Comparison of ENCODE assay signal across 11 mouse cellular contexts in genomic region chr2:9884533-9885216, GRCm38 (mm10). TPM values are rescaled to one million over a fixed set of nuclear protein-coding genes. Genes with fewer than 3 reads are reported as not detected.
A peak's percentile ranks its signal among the peaks of the same experiment; 100 is the strongest.
DNase-seq lines count a peak whose midpoint lies in the region; ATAC-seq lines count a peak whose summit lies in the region.
"Had no signal": no experiment of that assay in that cellular context is flagged by ENCODE, and none has a peak within 500 bp of the region (broad histone marks: within the 10 kb centered on the region; RNA-seq: fewer than 3 reads in every experiment).

No protein-coding gene starts in this region.

- no peaks in the 10 kb centered on the region for H3K9me3 ChIP-seq in heart, embryonic 13.5 days
- H3K9me3 ChIP-seq in hindbrain, embryonic 15.5 days = no peaks in the 10 kb centered on the region
- no peaks in the 10 kb centered on the region for H3K9me3 ChIP-seq in midbrain, embryonic 12.5 days

- intact Hi-C loops in heart, postnatal 25 days (cut with DNase I) = loop anchor here (5.0 to 10.0 kb wide), 3 partner anchors 123 to 1210 kb away; no protein-coding TSS in a partner anchor

- peaks cover 53% of the 10 kb centered on the region for H3K4me1 ChIP-seq in heart, embryonic 13.5 days
- H3K4me1 ChIP-seq in hindbrain, embryonic 15.5 days (replicated peaks) = peaks cover 25% of the 10 kb centered on the region
- H3K4me1 ChIP-seq in midbrain, embryonic 12.5 days = peaks cover 32% of the 10 kb centered on the region

- H3K4me3 ChIP-seq in heart, embryonic 13.5 days = peak overlapping the region; percentile 64
- peak overlapping the region; percentile 28 for H3K4me3 ChIP-seq in hindbrain, embryonic 15.5 days
- peak overlapping the region; percentile 51 for H3K4me3 ChIP-seq in midbrain, embryonic 12.5 days

- no peak overlapping the region for H3K9ac ChIP-seq in heart, embryonic 13.5 days
- no peak overlapping the region for H3K9ac ChIP-seq in hindbrain, embryonic 15.5 days
- peak overlapping the region; percentile 57 for H3K9ac ChIP-seq in midbrain, embryonic 12.5 days (replicated peaks)

- DNase-seq in heart, postnatal 25 days (ENCODE audit: low spot score) = no peak
- peak; percentile 42 for DNase-seq in embryo, embryonic 10 days (ENCODE audit: low spot score)
- DNase-seq in left cerebral cortex, adult 18-20 months (ENCODE audit: low spot score in 2 of 2) = no peak
- DNase-seq in ovary, postnatal 36 days (ENCODE audit: low spot score) = no peak
- no peak for DNase-seq in adrenal gland, postnatal 10 days
- DNase-seq: adrenal gland, adult 2 months had no signal

- H3K4me2 ChIP-seq in heart, embryonic 13.5 days = peak overlapping the region; percentile 97
- peak overlapping the region; percentile 49 for H3K4me2 ChIP-seq in hindbrain, embryonic 15.5 days
- peak overlapping the region; percentile 84 for H3K4me2 ChIP-seq in midbrain, embryonic 12.5 days (replicated peaks)

- no peaks in the 10 kb centered on the region for H3K36me3 ChIP-seq in heart, embryonic 13.5 days
- no peaks in the 10 kb centered on the region for H3K36me3 ChIP-seq in hindbrain, embryonic 15.5 days
- H3K36me3 ChIP-seq in midbrain, embryonic 12.5 days = no peaks in the 10 kb centered on the region

- H3K27me3 ChIP-seq in heart, embryonic 13.5 days (replicated peaks) = peaks cover 99% of the 10 kb centered on the region
- H3K27me3 ChIP-seq in hindbrain, embryonic 15.5 days = peaks cover 56% of the 10 kb centered on the region
- peaks cover 100% of the 10 kb centered on the region for H3K27me3 ChIP-seq in midbrain, embryonic 12.5 days

- 11% methylated on average over 15 of the region's 15 CpGs for WGBS in heart, embryonic 13.5 days
- WGBS in hindbrain, embryonic 15.5 days = under 1% methylated on average over 15 of the region's 15 CpGs
- WGBS in midbrain, embryonic 12.5 days = 2% methylated on average over 15 of the region's 15 CpGs

- no peak for ATAC-seq in heart, embryonic 13.5 days (ENCODE audit: extremely low read depth, insufficient number of reproducible peaks, low FRiP score, low TSS enrichment)
- ATAC-seq in hindbrain, embryonic 15.5 days (ENCODE audit: low FRiP score, low read depth) = no peak
- ATAC-seq in midbrain, embryonic 12.5 days (ENCODE audit: low FRiP score, low read depth) = no peak

- H3K27ac ChIP-seq in heart, embryonic 13.5 days (replicated peaks) = no peak overlapping the region
- H3K27ac ChIP-seq in hindbrain, embryonic 15.5 days (replicated peaks) = peak overlapping the region; percentile 32; the same call in 1 of the 2 replicates
- H3K27ac ChIP-seq in midbrain, embryonic 12.5 days (replicated peaks) = peak overlapping the region; percentile 76
- H3K27ac ChIP-seq: macrophage had no signal

RNA-seq across cellular contexts. Expression of gene 4930412O13Rik, which starts 3.6 kb away (rescaled TPM):
- polyA plus RNA-seq in heart, embryonic 13.5 days (2015; fragmentation: Nextera tagmentation; extraction: Ambion mirVana) = 0.19 and 0.43 TPM in 2 replicates
- not detected for total RNA-seq in heart, postnatal 25 days (2021)
- 0.45 and 0.48 TPM in 2 replicates for polyA plus RNA-seq in hindbrain, embryonic 15.5 days (2015; fragmentation: Nextera tagmentation; extraction: Ambion mirVana)
- 3.0 and 5.3 TPM in 2 replicates for polyA plus RNA-seq in midbrain, embryonic 12.5 days (2016; fragmentation: Nextera tagmentation; extraction: Ambion mirVana)
- not detected for total RNA-seq in left cerebral cortex, adult 18-20 months (2021)
- 1 to 10 TPM; 1.1 to 2.1 TPM for total RNA-seq in adrenal gland, postnatal 10 days (2021)
- total RNA-seq: common myeloid progenitor, adult 5-6 weeks had no signal
- polyA plus RNA-seq: macrophage had no signal

RNA-seq across cellular contexts. Expression of gene 9230102O04Rik, which starts 4.7 kb away (rescaled TPM):
- polyA plus RNA-seq in heart, embryonic 13.5 days (2015; fragmentation: Nextera tagmentation; extraction: Ambion mirVana) = not detected in 2 replicates
- total RNA-seq in heart, postnatal 25 days (2021) = not detected
- polyA plus RNA-seq in hindbrain, embryonic 15.5 days (2015; fragmentation: Nextera tagmentation; extraction: Ambion mirVana) = 0.69 and 1.2 TPM in 2 replicates
- 3.0 and 3.5 TPM in 2 replicates for polyA plus RNA-seq in midbrain, embryonic 12.5 days (2016; fragmentation: Nextera tagmentation; extraction: Ambion mirVana)
- total RNA-seq in left cerebral cortex, adult 18-20 months (2021) = not detected
- not detected for total RNA-seq in adrenal gland, postnatal 10 days (2021)
- total RNA-seq: adrenal gland, adult 2 months; common myeloid progenitor, adult 5-6 weeks had no signal
- polyA plus RNA-seq: adrenal gland, adult 2 months; macrophage had no signal

RNA-seq across cellular contexts. Expression of gene Gata3, which starts 5.2 kb away (rescaled TPM):
- polyA plus RNA-seq in heart, embryonic 13.5 days (2015; fragmentation: Nextera tagmentation; extraction: Ambion mirVana) = 3.2 and 3.6 TPM in 2 replicates
- 1 to 10 TPM; 1.1 to 1.7 TPM for total RNA-seq in heart, postnatal 25 days (2021)
- 28.8 and 32.3 TPM in 2 replicates for polyA plus RNA-seq in hindbrain, embryonic 15.5 days (2015; fragmentation: Nextera tagmentation; extraction: Ambion mirVana)
- polyA plus RNA-seq in midbrain, embryonic 12.5 days (2016; fragmentation: Nextera tagmentation; extraction: Ambion mirVana) = 77.4 and 84.2 TPM in 2 replicates
- total RNA-seq in left cerebral cortex, adult 18-20 months (2021) = not detected
- total RNA-seq in adrenal gland, postnatal 10 days (2021) = 10 to 100 TPM; 12.3 to 14.8 TPM
- polyA plus RNA-seq: macrophage had no signal

Comparison
In these comparisons a context has a peak if more than half of its experiments do, and no peak if none do; other contexts are left out.
1. RNA of gene Gata3, which starts 5.2 kb away (total RNA-seq): 12.3 to 14.8 TPM in adrenal gland, postnatal 10 days; 1.1 to 1.7 TPM in heart, postnatal 25 days and not detected in left cerebral cortex, adult 18-20 months; every median in the first group is over 4 times any median in the second.
2. Peak in every context shown above with its lines, with median percentiles within 50 percentile points of each other: H3K4me2 ChIP-seq and H3K4me3 ChIP-seq.